In the genomic region with DNA sequence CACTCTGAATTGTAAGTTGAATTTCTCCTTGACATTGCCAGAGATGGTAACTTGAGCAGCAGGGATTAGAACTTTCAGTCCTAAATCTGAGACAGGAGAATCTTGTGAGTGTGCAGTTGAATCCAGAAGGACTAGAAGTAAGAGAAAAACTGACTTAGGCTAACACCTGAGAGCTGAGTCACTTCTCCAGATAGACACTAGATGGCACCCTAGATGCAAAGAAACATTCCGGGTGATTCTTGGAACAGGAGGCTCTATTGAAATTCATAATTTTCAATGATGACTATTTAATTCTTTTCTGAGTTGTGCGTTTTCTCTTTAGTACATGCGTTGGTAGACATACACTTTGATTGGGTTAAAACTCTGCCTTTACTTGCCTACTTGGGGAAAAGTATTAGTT, we compare ENCODE assay signal across 10 mouse cellular contexts.
DNase-seq lines count a peak whose midpoint lies in the region; ATAC-seq and TF ChIP-seq lines count a peak whose summit lies in the region.
"Had no signal": no experiment of that assay in that cellular context is flagged by ENCODE, and none has a peak within 500 bp of the region (broad histone marks: within the 10 kb centered on the region; RNA-seq: fewer than 3 reads in every experiment).

No protein-coding gene starts in this region.

- no peaks in the 10 kb centered on the region for H3K4me1 ChIP-seq in kidney, postnatal 0 days (replicated peaks; ENCODE audit: insufficient read depth, low read length)

- H3K27me3 ChIP-seq in kidney, postnatal 0 days (ENCODE audit: insufficient read depth, low read length), result no peaks in the 10 kb centered on the region

- H3K36me3 ChIP-seq in kidney, postnatal 0 days (ENCODE audit: insufficient read depth, low read length), result no peaks in the 10 kb centered on the region

- DNase-seq in adrenal gland, postnatal 10 days, result peak; percentile 19
- DNase-seq in adrenal gland, adult 18-20 months (ENCODE audit: low spot score in 2 of 2), result no peak
- peak; percentile 58 for DNase-seq in kidney, postnatal 0 days (ENCODE audit: low spot score)
- no peak for DNase-seq in kidney, adult 18-20 months
- DNase-seq in right cerebral cortex, adult 2 months (ENCODE audit: low spot score in 2 of 2), result peak; percentile 46 to 57
- DNase-seq in right cerebral cortex, postnatal 4 days, result no peak
- DNase-seq in telencephalon, adult 2 months (ENCODE audit: low read depth, low spot score), result peak; percentile 36
- no peak for DNase-seq in adrenal gland, postnatal 4 days (ENCODE audit: low spot score in 2 of 2)
- DNase-seq: thymus, postnatal 4 days had no signal

- ATAC-seq in kidney, postnatal 0 days (replicated peaks; ENCODE audit: low FRiP score, low read depth), result no peak

- no peaks in the 10 kb centered on the region for H3K9me3 ChIP-seq in kidney, postnatal 0 days (replicated peaks; ENCODE audit: low read length)

- no peak overlapping the region for H3K4me2 ChIP-seq in kidney, postnatal 0 days (ENCODE audit: low read length)
- H3K4me2 ChIP-seq: heart, embryonic 11.5 days had no signal

- H3K27ac ChIP-seq in kidney, postnatal 0 days, result no peak overlapping the region

- TF ChIP-seq CTCF in kidney, postnatal 0 days (IDR thresholded peaks at IDR 0.05; ENCODE audit: low read depth), result peak; percentile 63

- WGBS in kidney, postnatal 0 days, result 43% methylated on average over 3 of the region's 3 CpGs

- H3K4me3 ChIP-seq in kidney, postnatal 0 days (replicated peaks; ENCODE audit: low read depth, low read length), result no peak overlapping the region

- H3K9ac ChIP-seq in kidney, postnatal 0 days (ENCODE audit: low read depth, low read length), result no peak overlapping the region

Comparison
In these comparisons a context has a peak if more than half of its experiments do, and no peak if none do; other contexts are left out.
1. DNase-seq: peak in adrenal gland, postnatal 10 days (single experiment), kidney, postnatal 0 days (single experiment), right cerebral cortex, adult 2 months (2 of 2) and telencephalon, adult 2 months (single experiment); none in adrenal gland, adult 18-20 months (0 of 2), kidney, adult 18-20 months (single experiment), right cerebral cortex, postnatal 4 days (single experiment) and adrenal gland, postnatal 4 days (0 of 2).